Mouse (Mus musculus): ENCODE measurements around the gene Nptn. TPM values are rescaled to one million over a fixed set of nuclear protein-coding genes. Genes with fewer than 3 reads are reported as not detected.

Gene Nptn
- polyA plus RNA-seq, 1 experiment from 2014 or later, result 130 TPM

DNA sequence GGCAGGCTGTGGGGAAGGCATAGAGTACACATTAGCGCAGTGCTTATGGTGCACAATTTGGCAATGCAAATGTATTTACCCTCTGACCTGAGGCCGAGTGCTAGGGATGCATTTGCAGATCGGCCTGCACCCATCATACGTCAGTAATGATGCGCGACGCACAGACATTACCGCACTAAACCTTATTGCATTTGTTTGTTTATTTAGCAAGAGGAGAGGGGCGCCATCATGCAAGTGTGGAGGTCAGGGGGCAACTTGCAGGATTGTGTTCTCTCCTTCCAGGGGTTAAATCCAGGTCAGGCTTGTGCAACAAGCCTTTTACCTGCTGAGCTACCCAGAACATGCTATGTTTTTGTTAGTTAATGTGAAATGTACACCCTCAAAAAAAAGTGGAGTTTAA, 85.2 kb downstream of the Nptn start:
- Histone ChIP-seq H3K4me2 (replicated peaks; ENCODE audit: low read depth) (no peak overlapping the region), H3K9me3 (ENCODE audit: control insufficient read depth, low read length) (no peaks in the 10 kb centered on the region), H3K4me3 (ENCODE audit: low read depth, low read length) (no peak overlapping the region), H3K36me3 (ENCODE audit: control insufficient read depth, insufficient read depth, low read length) (peaks cover 4% of the 10 kb centered on the region; the same call in 1 of the 2 replicates), H3K9ac (ENCODE audit: low read length) (no peak overlapping the region), H3K27me3 (ENCODE audit: control insufficient read depth, insufficient read depth, low read length) (no peaks in the 10 kb centered on the region), H3K27ac (replicated peaks) (no peak overlapping the region), H3K4me1 (replicated peaks; ENCODE audit: control insufficient read depth, insufficient read depth) (no peaks in the 10 kb centered on the region)
- TF ChIP-seq EP300 (optimal IDR thresholded peaks at IDR 0.05), result no peak
- TF ChIP-seq CTCF (IDR thresholded peaks at IDR 0.05; ENCODE audit: low read depth), result no peak
- WGBS, result 68% methylated on average over 9 of the region's 9 CpGs
- no peak for ATAC-seq (ENCODE audit: low FRiP score, low TSS enrichment)
- DNase-seq (ENCODE audit: low spot score), result no peak

DNA sequence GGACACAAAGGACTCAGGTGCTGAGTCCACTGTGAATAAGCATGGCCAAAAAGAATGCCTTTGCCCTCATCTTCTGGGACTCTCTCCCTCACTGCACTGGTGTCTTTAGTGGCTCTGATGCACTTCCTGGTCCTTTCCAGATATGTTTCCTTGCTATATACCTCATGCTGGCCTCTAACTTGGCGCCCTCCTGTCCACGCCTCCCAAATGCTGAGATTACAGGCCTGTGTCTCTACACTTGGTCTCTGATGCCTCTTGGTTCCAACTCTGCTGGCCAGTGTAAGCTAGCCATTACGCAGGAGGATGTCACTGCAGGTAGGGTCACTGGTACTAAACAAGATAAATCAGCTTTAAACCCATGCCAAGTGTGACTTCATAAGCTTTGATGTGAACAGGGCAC, 86.1 kb downstream of the Nptn start:
- TF ChIP-seq CTCF (IDR thresholded peaks at IDR 0.05; ENCODE audit: low read depth), result no peak
- ATAC-seq (ENCODE audit: low FRiP score, low TSS enrichment) (no peak), DNase-seq (ENCODE audit: low spot score) (no peak)
- 95% methylated on average over 3 of the region's 3 CpGs for WGBS
- H3K9ac ChIP-seq (ENCODE audit: low read length), result no peak overlapping the region
- H3K4me3 ChIP-seq (ENCODE audit: low read depth, low read length), result no peak overlapping the region
- no peak overlapping the region for H3K27ac ChIP-seq (replicated peaks)
- H3K9me3 ChIP-seq (ENCODE audit: control insufficient read depth, low read length), result no peaks in the 10 kb centered on the region
- H3K27me3 ChIP-seq (ENCODE audit: control insufficient read depth, insufficient read depth, low read length), result no peaks in the 10 kb centered on the region
- no peak overlapping the region for H3K4me2 ChIP-seq (replicated peaks; ENCODE audit: low read depth)
- H3K4me1 ChIP-seq (replicated peaks; ENCODE audit: control insufficient read depth, insufficient read depth), result no peaks in the 10 kb centered on the region
- H3K36me3 ChIP-seq (ENCODE audit: control insufficient read depth, insufficient read depth, low read length), result peaks cover 4% of the 10 kb centered on the region; the same call in 1 of the 2 replicates

DNA sequence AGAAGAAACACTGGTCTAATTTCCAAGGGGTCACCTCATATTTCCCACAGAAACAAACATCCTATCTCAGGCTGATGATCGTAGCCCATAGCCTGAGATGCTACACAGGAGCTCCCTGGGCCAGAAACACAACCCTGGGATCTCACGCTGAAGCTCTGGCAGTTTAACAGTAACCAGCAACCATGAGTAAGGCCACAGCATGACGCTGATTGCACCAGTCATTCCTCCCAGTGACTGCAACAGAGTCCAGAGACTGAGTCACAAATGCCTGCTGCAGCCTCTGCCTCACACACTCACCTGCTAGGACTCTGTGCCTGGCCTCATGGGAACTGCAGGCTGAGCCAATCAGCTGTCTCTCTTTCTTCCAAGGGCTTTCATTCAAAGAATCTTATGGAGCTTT, 87.0 kb downstream of the Nptn start:
- Histone ChIP-seq H3K4me2 (replicated peaks; ENCODE audit: low read depth) (no peak overlapping the region), H3K9me3 (ENCODE audit: control insufficient read depth, low read length) (no peaks in the 10 kb centered on the region), H3K9ac (ENCODE audit: low read length) (no peak overlapping the region), H3K27me3 (ENCODE audit: control insufficient read depth, insufficient read depth, low read length) (no peaks in the 10 kb centered on the region), H3K36me3 (ENCODE audit: control insufficient read depth, insufficient read depth, low read length) (peaks cover 4% of the 10 kb centered on the region; the same call in 1 of the 2 replicates), H3K27ac (replicated peaks) (no peak overlapping the region), H3K4me1 (replicated peaks; ENCODE audit: control insufficient read depth, insufficient read depth) (no peaks in the 10 kb centered on the region), H3K4me3 (ENCODE audit: low read depth, low read length) (no peak overlapping the region)
- TF ChIP-seq EP300 (optimal IDR thresholded peaks at IDR 0.05) (no peak), CTCF (IDR thresholded peaks at IDR 0.05; ENCODE audit: low read depth) (no peak)
- 61% methylated on average over 3 of the region's 3 CpGs for WGBS
- DNase-seq (ENCODE audit: low spot score), result no peak
- ATAC-seq (ENCODE audit: low FRiP score, low TSS enrichment), result no peak

DNA sequence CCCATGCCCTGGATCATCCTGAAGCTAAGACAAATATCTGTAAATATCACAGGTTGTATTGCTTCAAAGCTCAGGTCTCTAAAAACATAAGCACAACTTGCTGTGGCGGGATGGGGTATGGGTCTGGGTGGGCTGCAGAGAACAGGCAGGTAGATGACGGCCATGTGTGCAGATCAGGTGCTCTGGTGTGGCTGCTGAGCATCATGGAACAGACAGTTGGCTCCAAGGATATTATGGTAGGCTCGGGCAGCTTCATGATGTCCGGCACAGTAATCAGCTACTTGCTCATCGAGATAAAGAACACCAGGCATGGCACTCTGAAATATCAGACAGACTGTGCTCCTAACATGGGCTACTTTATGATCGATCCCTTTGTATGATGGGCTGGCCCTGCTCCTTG, 87.8 kb downstream of the Nptn start:
- Histone ChIP-seq H3K27ac (replicated peaks) (no peak overlapping the region), H3K9ac (ENCODE audit: low read length) (no peak overlapping the region), H3K4me3 (ENCODE audit: low read depth, low read length) (no peak overlapping the region), H3K9me3 (ENCODE audit: control insufficient read depth, low read length) (no peaks in the 10 kb centered on the region), H3K4me1 (replicated peaks; ENCODE audit: control insufficient read depth, insufficient read depth) (no peaks in the 10 kb centered on the region), H3K27me3 (ENCODE audit: control insufficient read depth, insufficient read depth, low read length) (no peaks in the 10 kb centered on the region), H3K36me3 (ENCODE audit: control insufficient read depth, insufficient read depth, low read length) (0 out of 2 replicates have a peak, but pooled peaks cover 2% of the 10 kb centered on the region), H3K4me2 (replicated peaks; ENCODE audit: low read depth) (no peak overlapping the region)
- DNase-seq (ENCODE audit: low spot score) (no peak), ATAC-seq (ENCODE audit: low FRiP score, low TSS enrichment) (no peak)
- 92% methylated on average over 6 of the region's 6 CpGs for WGBS
- no peak for TF ChIP-seq CTCF (IDR thresholded peaks at IDR 0.05; ENCODE audit: low read depth)
- no peak for TF ChIP-seq EP300 (optimal IDR thresholded peaks at IDR 0.05)

DNA sequence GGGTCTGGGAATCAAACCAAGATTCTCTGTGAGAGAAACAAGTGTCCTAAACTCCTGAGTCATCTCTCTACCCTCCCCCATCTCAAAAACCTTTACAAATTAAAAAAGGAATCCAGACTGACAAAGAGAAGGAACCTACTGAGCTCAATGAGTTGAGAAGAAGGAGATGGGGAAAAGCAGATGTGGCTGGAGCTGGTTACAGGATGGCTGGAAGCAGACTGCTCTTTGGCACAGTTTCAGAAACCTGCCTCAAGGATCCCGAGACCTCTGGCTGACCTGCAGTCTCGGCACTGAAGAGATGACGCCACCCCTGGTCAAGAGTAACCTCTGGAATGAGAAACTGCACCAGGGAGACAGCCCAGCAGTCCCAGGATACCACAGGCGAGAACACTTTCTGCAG, 90.4 kb downstream of the Nptn start:
- Histone ChIP-seq H3K27me3 (ENCODE audit: control insufficient read depth, insufficient read depth, low read length) (no peaks in the 10 kb centered on the region), H3K4me1 (replicated peaks; ENCODE audit: control insufficient read depth, insufficient read depth) (no peaks in the 10 kb centered on the region), H3K9ac (ENCODE audit: low read length) (no peak overlapping the region), H3K4me2 (replicated peaks; ENCODE audit: low read depth) (no peak overlapping the region), H3K27ac (replicated peaks) (no peak overlapping the region), H3K4me3 (ENCODE audit: low read depth, low read length) (no peak overlapping the region), H3K9me3 (ENCODE audit: control insufficient read depth, low read length) (no peaks in the 10 kb centered on the region), H3K36me3 (ENCODE audit: control insufficient read depth, insufficient read depth, low read length) (no peaks in the 10 kb centered on the region)
- 28% methylated on average over 4 of the region's 4 CpGs for whole genome bisulfite sequencing
- TF ChIP-seq EP300 (optimal IDR thresholded peaks at IDR 0.05) (no peak), CTCF (IDR thresholded peaks at IDR 0.05; ENCODE audit: low read depth) (no peak)
- DNase-seq (ENCODE audit: low spot score) (no peak), ATAC-seq (ENCODE audit: low FRiP score, low TSS enrichment) (0 out of 2 replicates have a peak, but pooled peaks have one; percentile 32)

DNA sequence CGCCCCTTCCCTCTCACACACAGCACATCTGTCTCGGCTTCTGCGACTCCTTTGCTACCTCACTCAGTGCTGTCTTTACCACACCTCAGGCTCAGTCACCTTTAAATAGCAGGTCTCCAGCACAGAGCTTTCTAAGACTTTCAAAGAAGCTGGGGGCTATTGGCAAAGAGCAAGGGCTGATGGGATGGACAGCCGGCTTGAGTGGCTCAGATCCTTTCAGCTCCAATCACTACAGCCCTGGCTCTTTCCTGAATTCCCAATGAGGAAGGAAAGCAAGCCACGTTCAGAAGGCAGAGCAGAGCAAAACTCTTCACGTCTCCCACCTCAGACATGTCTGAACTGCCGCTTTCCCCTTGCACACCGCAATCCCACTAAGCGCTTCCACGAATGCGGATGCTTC, 92.7 kb downstream of the Nptn start:
- no peak for ATAC-seq (ENCODE audit: low FRiP score, low TSS enrichment)
- H3K27ac ChIP-seq (replicated peaks), result no peak overlapping the region
- no peaks in the 10 kb centered on the region for H3K4me1 ChIP-seq (replicated peaks; ENCODE audit: control insufficient read depth, insufficient read depth)
- TF ChIP-seq EP300 (optimal IDR thresholded peaks at IDR 0.05), result no peak
- no peak for TF ChIP-seq CTCF (IDR thresholded peaks at IDR 0.05; ENCODE audit: low read depth)
- no peak for DNase-seq (ENCODE audit: low spot score)
- no peak overlapping the region for H3K4me2 ChIP-seq (replicated peaks; ENCODE audit: low read depth)
- WGBS, result 81% methylated on average over 11 of the region's 11 CpGs
- no peak overlapping the region for H3K4me3 ChIP-seq (ENCODE audit: low read depth, low read length)
- H3K9ac ChIP-seq (ENCODE audit: low read length), result no peak overlapping the region
- no peaks in the 10 kb centered on the region for H3K36me3 ChIP-seq (ENCODE audit: control insufficient read depth, insufficient read depth, low read length)
- H3K27me3 ChIP-seq (ENCODE audit: control insufficient read depth, insufficient read depth, low read length), result no peaks in the 10 kb centered on the region
- H3K9me3 ChIP-seq (ENCODE audit: control insufficient read depth, low read length), result 0 out of 2 replicates have a peak, but pooled peaks cover 2% of the 10 kb centered on the region

Measured in stomach, postnatal 0 days (tissue).